Mouse (Mus musculus): ENCODE results near the gene Tet2. TPM values are rescaled to one million over a fixed set of nuclear protein-coding genes. Genes with fewer than 3 reads are reported as not detected.
"Not testable (repeated sequence)": the region's sequence is repeated elsewhere in the genome, so short reads cannot be mapped to it uniquely, and the experiment has no call there.

Gene Tet2
- 23.0 and 25.4 TPM in 2 replicates for polyA plus RNA-seq (2015; fragmentation: Nextera tagmentation; extraction: Ambion mirVana)

- ATAC-seq (replicated peaks) = peak; percentile 68
- Histone ChIP-seq H3K27me3 (replicated peaks) (no peaks in the 10 kb centered on the region), H3K9me3 (no peaks in the 10 kb centered on the region), H3K36me3 (replicated peaks) (no peaks in the 10 kb centered on the region), H3K9ac (peak within 1 kb of the TSS; percentile 79), H3K27ac (peak within 1 kb of the TSS; percentile 94), H3K4me2 (peak within 1 kb of the TSS; percentile 89), H3K4me3 (peak within 1 kb of the TSS; percentile 83), H3K4me1 (peaks cover 24% of the 10 kb centered on the region)
- WGBS = under 1% methylated on average over 72 of the region's 73 CpGs
These were observed at the start of gene Tet2 for GRCm38 (mm10) chr3:133544551-133545303. Gene Tet2, minus strand, starts transcription at chr3:133545139.

GRCm38 (mm10) chr3:133592995-133593394 lies 48.1 kb upstream of the Tet2 start:
- ATAC-seq (replicated peaks) = not testable (repeated sequence)

GRCm38 (mm10) chr3:133590506-133591152 lies 45.7 kb upstream of the Tet2 start:
- ATAC-seq (replicated peaks) = no peak
- H3K4me2 ChIP-seq = no peak overlapping the region
- WGBS = 86% methylated on average over 7 of the region's 7 CpGs

More at GRCm38 (mm10) chr3:133592995-133593394, 48.1 kb upstream of the Tet2 start:
- not testable (repeated sequence) for H3K9ac ChIP-seq; H3K4me3 ChIP-seq; H3K36me3 ChIP-seq (replicated peaks); H3K4me2 ChIP-seq; H3K9me3 ChIP-seq; H3K27me3 ChIP-seq (replicated peaks); H3K27ac ChIP-seq; H3K4me1 ChIP-seq
- WGBS = 85% methylated on average over 2 of the region's 2 CpGs

GRCm38 (mm10) chr3:133585010-133585409 lies 40.1 kb upstream of the Tet2 start:
- Histone ChIP-seq H3K4me1 (no peaks in the 10 kb centered on the region), H3K36me3 (replicated peaks) (no peaks in the 10 kb centered on the region), H3K4me3 (no peak overlapping the region), H3K9ac (no peak overlapping the region), H3K9me3 (no peaks in the 10 kb centered on the region), H3K4me2 (no peak overlapping the region), H3K27me3 (replicated peaks) (no peaks in the 10 kb centered on the region), H3K27ac (no peak overlapping the region)
- WGBS = 88% methylated on average over 2 of the region's 2 CpGs
- no peak for ATAC-seq (replicated peaks)

More at GRCm38 (mm10) chr3:133590506-133591152, 45.7 kb upstream of the Tet2 start:
- Histone ChIP-seq H3K9ac (no peak overlapping the region), H3K27me3 (replicated peaks) (no peaks in the 10 kb centered on the region), H3K27ac (no peak overlapping the region), H3K4me1 (no peaks in the 10 kb centered on the region), H3K36me3 (replicated peaks) (no peaks in the 10 kb centered on the region), H3K4me3 (no peak overlapping the region), H3K9me3 (no peaks in the 10 kb centered on the region)

- no peak for ATAC-seq (replicated peaks)
- Histone ChIP-seq H3K36me3 (replicated peaks) (no peaks in the 10 kb centered on the region), H3K4me2 (no peak overlapping the region), H3K4me1 (no peaks in the 10 kb centered on the region), H3K27ac (no peak overlapping the region), H3K9me3 (no peaks in the 10 kb centered on the region), H3K27me3 (replicated peaks) (no peaks in the 10 kb centered on the region), H3K9ac (no peak overlapping the region), H3K4me3 (no peak overlapping the region)
- WGBS = 93% methylated on average over 9 of the region's 9 CpGs
These were observed 38.6 kb upstream of the Tet2 start for GRCm38 (mm10) chr3:133583411-133584025.

- Histone ChIP-seq H3K4me2 (no peak overlapping the region), H3K4me3 (no peak overlapping the region), H3K9ac (no peak overlapping the region), H3K36me3 (replicated peaks) (no peaks in the 10 kb centered on the region), H3K9me3 (no peaks in the 10 kb centered on the region), H3K27ac (no peak overlapping the region), H3K4me1 (no peaks in the 10 kb centered on the region), H3K27me3 (replicated peaks) (no peaks in the 10 kb centered on the region)
- no peak for ATAC-seq (replicated peaks)
- WGBS = 73% methylated on average over 4 of the region's 4 CpGs
These were observed 38.0 kb upstream of the Tet2 start for GRCm38 (mm10) chr3:133582969-133583368.

GRCm38 (mm10) chr3:133582096-133582495 lies 37.2 kb upstream of the Tet2 start:
- Histone ChIP-seq H3K4me2 (no peak overlapping the region), H3K4me3 (no peak overlapping the region), H3K4me1 (no peaks in the 10 kb centered on the region), H3K27ac (no peak overlapping the region), H3K9ac (no peak overlapping the region), H3K36me3 (replicated peaks) (no peaks in the 10 kb centered on the region), H3K9me3 (no peaks in the 10 kb centered on the region), H3K27me3 (replicated peaks) (no peaks in the 10 kb centered on the region)
- no peak for ATAC-seq (replicated peaks)
- 87% methylated on average over 5 of the region's 5 CpGs for WGBS

GRCm38 (mm10) chr3:133581541-133581940 lies 36.6 kb upstream of the Tet2 start:
- ATAC-seq (replicated peaks) = no peak
- Histone ChIP-seq H3K4me3 (no peak overlapping the region), H3K27ac (no peak overlapping the region), H3K4me2 (no peak overlapping the region), H3K36me3 (replicated peaks) (no peaks in the 10 kb centered on the region), H3K9ac (no peak overlapping the region), H3K4me1 (no peaks in the 10 kb centered on the region), H3K27me3 (replicated peaks) (no peaks in the 10 kb centered on the region), H3K9me3 (no peaks in the 10 kb centered on the region)
- WGBS = 80% methylated on average over 4 of the region's 4 CpGs

- 96% methylated on average over 9 of the region's 9 CpGs for WGBS
- no peak overlapping the region for H3K4me2 ChIP-seq
- H3K9me3 ChIP-seq = no peaks in the 10 kb centered on the region
- H3K27me3 ChIP-seq (replicated peaks) = no peaks in the 10 kb centered on the region
- H3K36me3 ChIP-seq (replicated peaks) = no peaks in the 10 kb centered on the region
- ATAC-seq (replicated peaks) = no peak
- no peak overlapping the region for H3K4me3 ChIP-seq
- H3K4me1 ChIP-seq = no peaks in the 10 kb centered on the region
- no peak overlapping the region for H3K27ac ChIP-seq
- no peak overlapping the region for H3K9ac ChIP-seq
These were observed 34.7 kb upstream of the Tet2 start for GRCm38 (mm10) chr3:133579671-133580070.

GRCm38 (mm10) chr3:133579140-133579539 lies 34.2 kb upstream of the Tet2 start:
- no peaks in the 10 kb centered on the region for H3K36me3 ChIP-seq (replicated peaks)
- no peak overlapping the region for H3K9ac ChIP-seq
- no peaks in the 10 kb centered on the region for H3K4me1 ChIP-seq
- H3K9me3 ChIP-seq = no peaks in the 10 kb centered on the region
- 56% methylated on average over 9 of the region's 9 CpGs for WGBS
- H3K27ac ChIP-seq = no peak overlapping the region
- no peak overlapping the region for H3K4me3 ChIP-seq
- H3K27me3 ChIP-seq (replicated peaks) = no peaks in the 10 kb centered on the region
- H3K4me2 ChIP-seq = no peak overlapping the region
- ATAC-seq (replicated peaks) = no peak

GRCm38 (mm10) chr3:133574969-133575368 lies 30.0 kb upstream of the Tet2 start:
- no peak for ATAC-seq (replicated peaks)
- 75% methylated on average over 6 of the region's 6 CpGs for WGBS
- no peaks in the 10 kb centered on the region for H3K9me3 ChIP-seq
- no peak overlapping the region for H3K4me3 ChIP-seq
- H3K27me3 ChIP-seq (replicated peaks) = no peaks in the 10 kb centered on the region
- no peak overlapping the region for H3K9ac ChIP-seq
- no peak overlapping the region for H3K4me2 ChIP-seq
- H3K4me1 ChIP-seq = no peaks in the 10 kb centered on the region
- H3K27ac ChIP-seq = no peak overlapping the region
- H3K36me3 ChIP-seq (replicated peaks) = no peaks in the 10 kb centered on the region

GRCm38 (mm10) chr3:133571961-133572360 lies 27.0 kb upstream of the Tet2 start:
- Histone ChIP-seq H3K27me3 (replicated peaks) (no peaks in the 10 kb centered on the region), H3K36me3 (replicated peaks) (no peaks in the 10 kb centered on the region), H3K4me1 (no peaks in the 10 kb centered on the region), H3K9me3 (no peaks in the 10 kb centered on the region), H3K4me2 (no peak overlapping the region), H3K4me3 (no peak overlapping the region), H3K9ac (no peak overlapping the region), H3K27ac (no peak overlapping the region)
- ATAC-seq (replicated peaks) = no peak
- 83% methylated on average over 5 of the region's 5 CpGs for WGBS

Measured in midbrain, embryonic 15.5 days (tissue).